Mouse (Mus musculus): ENCODE results near the gene Vmn1r130. TPM values are rescaled to one million over a fixed set of nuclear protein-coding genes. Genes with fewer than 3 reads are reported as not detected.

The Vmn1r130 gene
- total RNA-seq (2023) = not detected

GRCm38 (mm10) chr7:21511480-21511879 is at the start of gene Vmn1r130:
Gene Vmn1r130 (plus strand): TSS chr7:21511780.

GRCm38 (mm10) chr7:21545990-21546389 is 34.4 kb downstream of the Vmn1r130 start, which contains the start of gene Vmn1r131:
Gene Vmn1r131 (minus strand): TSS chr7:21546090.

Other genes with a start within 250 kb of the Vmn1r130 start
- gene Vmn1r125, start 239.6 kb upstream of the Vmn1r130 start, total RNA-seq (2023) = not detected
- gene Vmn1r126, start 210.3 kb upstream of the Vmn1r130 start, total RNA-seq (2023) = not detected
- not detected for gene Vmn1r127, start 191.9 kb upstream of the Vmn1r130 start, total RNA-seq (2023)
- gene Vmn1r128, start 162.4 kb upstream of the Vmn1r130 start, total RNA-seq (2023) = not detected
- gene Vmn1r129, start 150.5 kb upstream of the Vmn1r130 start, total RNA-seq (2023) = not detected
- not detected for gene Gm6882, start 79.0 kb upstream of the Vmn1r130 start, total RNA-seq (2023)
- not detected for gene Vmn1r131, start 34.3 kb downstream of the Vmn1r130 start, total RNA-seq (2023)
- not detected for gene Vmn1r132, start 102.3 kb downstream of the Vmn1r130 start, total RNA-seq (2023)
- not detected for gene Gm4175, start 249.7 kb downstream of the Vmn1r130 start, total RNA-seq (2023)